Mouse (Mus musculus): ENCODE measurements around the gene Dbt.

GRCm38 (mm10) chr3:116482724-116483123 lies 30.1 kb upstream of the Dbt start:
- TF ChIP-seq POLR2A (IDR thresholded peaks at IDR 0.05; ENCODE audit: insufficient read depth, low read length) (no peak), EP300 (IDR thresholded peaks at IDR 0.05; ENCODE audit: insufficient read depth, low read depth, low read length) (no peak)

Data from ES-Bruce4 (cell line).